ENCODE assay signal across 8 mouse cellular contexts in the genomic region with DNA sequence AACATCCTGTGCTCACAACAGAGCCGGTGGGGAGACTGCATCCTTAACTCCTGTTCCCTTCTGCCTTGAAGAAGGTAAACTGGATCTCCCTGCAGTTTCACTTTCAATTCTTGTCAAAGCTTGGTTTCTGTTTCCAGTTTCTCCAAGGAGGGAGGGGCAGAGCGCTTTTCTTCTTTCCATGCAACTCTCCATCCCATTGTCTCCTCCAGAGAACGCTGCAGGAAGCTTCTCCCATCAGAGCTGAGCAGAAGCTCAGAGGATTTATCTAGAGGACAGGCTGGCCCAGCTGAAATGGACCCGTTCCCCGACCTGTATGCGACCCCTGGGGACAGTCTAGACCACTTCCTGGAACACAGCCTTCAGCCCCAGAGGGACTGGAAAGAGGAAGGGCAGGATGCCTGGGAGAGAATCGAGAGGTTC. TPM values are rescaled to one million over a fixed set of nuclear protein-coding genes. Genes with fewer than 3 reads are reported as not detected.
A peak's percentile ranks its signal among the peaks of the same experiment; 100 is the strongest.
DNase-seq lines count a peak whose midpoint lies in the region; ATAC-seq and TF ChIP-seq lines count a peak whose summit lies in the region.

No protein-coding gene starts in this region.

- WGBS in lung, embryonic 14.5 days: 10% methylated on average over 7 of the region's 7 CpGs
- 14% methylated on average over 7 of the region's 7 CpGs for WGBS in stomach, embryonic 14.5 days

- no peak overlapping the region for H3K27ac ChIP-seq in lung, embryonic 14.5 days (ENCODE audit: low read depth)
- no peak overlapping the region for H3K27ac ChIP-seq in stomach, embryonic 14.5 days (ENCODE audit: low read length)

- H3K4me1 ChIP-seq in lung, embryonic 14.5 days (ENCODE audit: insufficient read depth): no peaks in the 10 kb centered on the region
- no peaks in the 10 kb centered on the region for H3K4me1 ChIP-seq in stomach, embryonic 14.5 days (ENCODE audit: control insufficient read depth, insufficient read depth, low read length)

- no peak for ATAC-seq in lung, embryonic 14.5 days (ENCODE audit: insufficient read depth)
- ATAC-seq in stomach, embryonic 14.5 days (ENCODE audit: insufficient number of reproducible peaks, insufficient read depth, low FRiP score, low read depth): no peak

- 0 out of 2 replicates have a peak overlapping the region, but pooled peaks have one; percentile 11 for H3K9ac ChIP-seq in lung, embryonic 14.5 days
- no peak overlapping the region for H3K9ac ChIP-seq in stomach, embryonic 14.5 days (replicated peaks; ENCODE audit: low read depth, low read length)

- H3K9me3 ChIP-seq in lung, embryonic 14.5 days (ENCODE audit: low read depth, low read length): no peaks in the 10 kb centered on the region
- H3K9me3 ChIP-seq in stomach, embryonic 14.5 days (ENCODE audit: control insufficient read depth, low read depth, low read length): no peaks in the 10 kb centered on the region

- peak; percentile 25 to 26 for DNase-seq in B cell, adult 2 months
- peak; percentile 52 for DNase-seq in MN1 (ENCODE audit: low spot score)
- DNase-seq in heart, adult 18-20 months: peak; percentile 78 to 82
- peak; percentile 53 for DNase-seq in kidney, adult 11 months
- peak; percentile 37 for DNase-seq in lung, embryonic 14.5 days
- no peak for DNase-seq in layer of hippocampus, adult 8-10 months (ENCODE audit: low spot score in 2 of 2)
- DNase-seq in cerebellum, adult 11 months: no peak

- H3K27me3 ChIP-seq in lung, embryonic 14.5 days (ENCODE audit: insufficient read depth, low read length): no peaks in the 10 kb centered on the region
- H3K27me3 ChIP-seq in stomach, embryonic 14.5 days (ENCODE audit: control insufficient read depth, insufficient read depth, low read length): no peaks in the 10 kb centered on the region

- peak overlapping the region; percentile 47 for H3K4me2 ChIP-seq in lung, embryonic 14.5 days
- H3K4me2 ChIP-seq in stomach, embryonic 14.5 days (replicated peaks; ENCODE audit: low read depth, low read length): peak overlapping the region; percentile 26

- peak overlapping the region; percentile 19 for H3K4me3 ChIP-seq in lung, embryonic 14.5 days (ENCODE audit: low read depth, low read length)
- peak overlapping the region; percentile 10; the same call in 1 of the 2 replicates for H3K4me3 ChIP-seq in stomach, embryonic 14.5 days (ENCODE audit: low read depth, low read length)

- no peaks in the 10 kb centered on the region for H3K36me3 ChIP-seq in lung, embryonic 14.5 days (ENCODE audit: insufficient read depth)
- H3K36me3 ChIP-seq in stomach, embryonic 14.5 days (ENCODE audit: control insufficient read depth, insufficient read depth, low read length): no peaks in the 10 kb centered on the region

- TF ChIP-seq CTCF in lung, embryonic 14.5 days (IDR thresholded peaks at IDR 0.05; ENCODE audit: low read depth): no peak

RNA-seq across cellular contexts. Expression of gene Oasl2, which starts 0.6 kb away (rescaled TPM):
- 1 to 10 TPM; 5.0 TPM for total RNA-seq in heart, adult 18-20 months (2021)
- 2.8 and 4.5 TPM in 2 replicates for polyA plus RNA-seq in lung, embryonic 14.5 days (2014; fragmentation: Nextera tagmentation; extraction: Ambion mirVana)
- polyA plus RNA-seq in stomach, embryonic 14.5 days (2014; fragmentation: Nextera tagmentation; extraction: Ambion mirVana): 5.2 and 5.3 TPM in 2 replicates
- total RNA-seq in layer of hippocampus, adult 8-10 months (2022): 1 to 10 TPM; 1.3 to 9.8 (median 4.7) TPM

RNA-seq across cellular contexts. Expression of gene Oasl1, which starts 25.7 kb away (rescaled TPM):
- total RNA-seq in heart, adult 18-20 months (2021): under 1 TPM; 0.39 to 0.82 TPM
- 0.50 TPM in 2 replicates for polyA plus RNA-seq in lung, embryonic 14.5 days (2014; fragmentation: Nextera tagmentation; extraction: Ambion mirVana)
- 0.57 and 0.75 TPM in 2 replicates for polyA plus RNA-seq in stomach, embryonic 14.5 days (2014; fragmentation: Nextera tagmentation; extraction: Ambion mirVana)
- total RNA-seq in layer of hippocampus, adult 8-10 months (2022): 1 to 10 TPM in 1 of 4 experiments, under 1 TPM in 1, not detected in 2; 0.80 to 1.1 TPM

RNA-seq across cellular contexts. Expression of gene Gm9936, which starts 38.9 kb away (rescaled TPM):
- total RNA-seq in heart, adult 18-20 months (2021): not detected
- polyA plus RNA-seq in lung, embryonic 14.5 days (2014; fragmentation: Nextera tagmentation; extraction: Ambion mirVana): 0.18 TPM in 1 of 2 replicates, not detected in the other
- polyA plus RNA-seq in stomach, embryonic 14.5 days (2014; fragmentation: Nextera tagmentation; extraction: Ambion mirVana): 0.09 and 0.28 TPM in 2 replicates
- total RNA-seq in layer of hippocampus, adult 8-10 months (2022): under 1 TPM; 0.61 to 0.98 (median 0.82) TPM

RNA-seq across cellular contexts. Expression of gene 4930519G04Rik, which starts 43.9 kb away (rescaled TPM):
- not detected for total RNA-seq in heart, adult 18-20 months (2021)
- not detected in 2 replicates for polyA plus RNA-seq in lung, embryonic 14.5 days (2014; fragmentation: Nextera tagmentation; extraction: Ambion mirVana)
- polyA plus RNA-seq in stomach, embryonic 14.5 days (2014; fragmentation: Nextera tagmentation; extraction: Ambion mirVana): not detected in 2 replicates
- total RNA-seq in layer of hippocampus, adult 8-10 months (2022): not detected

RNA-seq across cellular contexts. Expression of gene 2210016L21Rik, which starts 44.6 kb away (rescaled TPM):
- total RNA-seq in heart, adult 18-20 months (2021): 10 to 100 TPM; 25.3 to 28.0 TPM
- 44.3 and 50.6 TPM in 2 replicates for polyA plus RNA-seq in lung, embryonic 14.5 days (2014; fragmentation: Nextera tagmentation; extraction: Ambion mirVana)
- polyA plus RNA-seq in stomach, embryonic 14.5 days (2014; fragmentation: Nextera tagmentation; extraction: Ambion mirVana): 51.8 and 54.6 TPM in 2 replicates
- total RNA-seq in layer of hippocampus, adult 8-10 months (2022): 100 to 1,000 TPM; 183 to 208 (median 204) TPM

Comparison
In these comparisons a context has a peak if more than half of its experiments do, and no peak if none do; other contexts are left out.
1. DNase-seq: peak in B cell, adult 2 months (2 of 2), MN1 (single experiment), heart, adult 18-20 months (2 of 2), kidney, adult 11 months (single experiment) and lung, embryonic 14.5 days (single experiment); none in layer of hippocampus, adult 8-10 months (0 of 2) and cerebellum, adult 11 months (single experiment).